Mouse (Mus musculus) left cerebral cortex, adult 11 months (tissue): ENCODE results near the gene Ncf4.

Experiments
- DNase-seq: peaks from one replicate; pipeline ENCODE4 v3.0.0; 2022; ENCODE audit warnings: low spot score

Gene Ncf4

GRCm38 (mm10) chr15:78244695-78245492 lies at the start of gene Ncf4:
Gene Ncf4 (plus strand): TSS chr15:78244801.
- DNase-seq: no peak

- DNase-seq: no peak
These were observed 49.3 kb upstream of the Ncf4 start for GRCm38 (mm10) chr15:78195096-78195880.

DNA sequence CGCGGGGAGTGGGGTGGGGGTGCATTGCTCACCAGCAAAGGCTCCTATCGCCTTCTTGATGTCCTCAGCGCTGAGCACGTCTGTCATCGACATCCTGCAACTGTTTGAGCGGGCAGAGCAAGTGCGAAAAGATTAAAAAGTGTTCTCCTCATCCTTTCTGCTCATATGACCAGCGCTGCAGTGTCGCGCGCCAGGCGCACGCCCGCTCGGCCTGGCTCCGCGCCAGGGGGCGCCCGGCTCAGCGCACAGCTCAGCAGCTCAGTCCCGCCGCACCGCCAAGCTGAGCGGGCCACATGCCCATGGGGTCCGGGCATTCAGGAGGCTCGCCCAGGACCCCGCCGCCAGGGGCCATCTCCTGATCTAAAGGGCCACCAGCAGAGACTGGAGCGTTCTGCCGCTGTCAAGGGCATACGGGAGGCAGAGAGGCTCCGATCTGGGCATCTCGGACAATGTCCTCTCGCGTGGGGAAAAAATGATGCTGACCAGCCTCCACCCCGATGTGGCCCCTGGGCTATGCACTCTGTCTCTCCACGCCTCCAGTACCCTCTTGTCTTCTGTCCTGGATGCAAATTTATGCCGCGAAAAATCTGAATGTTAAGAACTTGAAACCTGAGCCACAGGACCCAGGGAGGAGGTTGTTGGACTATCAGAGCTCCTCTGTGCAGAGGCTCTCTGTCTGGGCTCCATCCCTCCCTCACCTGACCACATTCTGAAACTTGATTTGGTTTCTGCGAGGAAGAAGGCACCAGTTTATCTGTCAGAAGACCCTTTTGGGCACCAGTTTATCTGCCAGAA lies 40.4 kb upstream of the Ncf4 start:
- no peak for DNase-seq

DNA sequence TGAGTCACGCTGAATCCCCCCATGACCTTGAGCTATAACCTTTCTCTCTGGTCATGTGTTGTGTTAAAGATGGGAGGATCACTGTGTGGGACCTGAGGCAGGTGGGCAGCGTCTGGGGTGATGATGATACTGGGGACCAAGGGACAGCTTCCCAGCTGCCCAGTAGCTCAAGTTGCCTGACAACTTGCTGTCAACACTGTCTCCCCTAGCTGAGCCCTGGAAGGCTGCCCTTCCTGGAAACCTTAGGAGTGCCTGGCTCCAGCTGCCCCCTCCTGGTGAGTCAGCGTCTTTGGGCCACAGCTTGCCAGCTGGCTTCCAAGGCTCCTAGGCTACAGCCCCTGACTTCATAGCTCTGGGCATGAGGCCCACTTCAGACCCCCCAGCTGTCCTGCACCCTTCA lies 39.4 kb upstream of the Ncf4 start:
- no peak for DNase-seq

- no peak for DNase-seq
These were observed 38.3 kb upstream of the Ncf4 start, which contains the start of gene Pvalb for GRCm38 (mm10) chr15:78206312-78206711. Gene Pvalb (minus strand): TSS chr15:78206400.

GRCm38 (mm10) chr15:78210203-78210602 lies 34.4 kb upstream of the Ncf4 start:
- no peak for DNase-seq

GRCm38 (mm10) chr15:78211367-78211766 lies 33.2 kb upstream of the Ncf4 start:
- no peak for DNase-seq

DNA sequence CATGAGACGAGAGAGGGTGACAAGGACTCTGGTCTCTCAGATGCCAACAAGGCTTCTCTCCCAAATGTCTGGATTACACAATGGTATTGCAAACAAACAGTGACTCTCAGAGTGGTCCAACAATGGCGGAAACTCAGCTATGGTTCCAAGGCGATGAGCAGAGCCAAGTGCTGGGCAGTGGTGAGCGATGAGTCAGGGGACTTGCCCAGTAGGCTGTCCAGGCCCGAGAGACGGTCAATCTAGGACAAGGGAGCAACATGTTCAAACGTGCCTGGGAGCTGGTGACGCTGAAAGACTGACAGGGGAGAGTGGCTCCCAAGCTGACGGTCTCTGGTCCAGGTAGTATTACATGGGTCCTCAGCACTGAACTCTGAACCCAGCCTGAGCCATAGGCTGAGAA lies 29.3 kb upstream of the Ncf4 start:
- DNase-seq: no peak

GRCm38 (mm10) chr15:78227816-78228215 lies 16.8 kb upstream of the Ncf4 start:
- DNase-seq: no peak

DNA sequence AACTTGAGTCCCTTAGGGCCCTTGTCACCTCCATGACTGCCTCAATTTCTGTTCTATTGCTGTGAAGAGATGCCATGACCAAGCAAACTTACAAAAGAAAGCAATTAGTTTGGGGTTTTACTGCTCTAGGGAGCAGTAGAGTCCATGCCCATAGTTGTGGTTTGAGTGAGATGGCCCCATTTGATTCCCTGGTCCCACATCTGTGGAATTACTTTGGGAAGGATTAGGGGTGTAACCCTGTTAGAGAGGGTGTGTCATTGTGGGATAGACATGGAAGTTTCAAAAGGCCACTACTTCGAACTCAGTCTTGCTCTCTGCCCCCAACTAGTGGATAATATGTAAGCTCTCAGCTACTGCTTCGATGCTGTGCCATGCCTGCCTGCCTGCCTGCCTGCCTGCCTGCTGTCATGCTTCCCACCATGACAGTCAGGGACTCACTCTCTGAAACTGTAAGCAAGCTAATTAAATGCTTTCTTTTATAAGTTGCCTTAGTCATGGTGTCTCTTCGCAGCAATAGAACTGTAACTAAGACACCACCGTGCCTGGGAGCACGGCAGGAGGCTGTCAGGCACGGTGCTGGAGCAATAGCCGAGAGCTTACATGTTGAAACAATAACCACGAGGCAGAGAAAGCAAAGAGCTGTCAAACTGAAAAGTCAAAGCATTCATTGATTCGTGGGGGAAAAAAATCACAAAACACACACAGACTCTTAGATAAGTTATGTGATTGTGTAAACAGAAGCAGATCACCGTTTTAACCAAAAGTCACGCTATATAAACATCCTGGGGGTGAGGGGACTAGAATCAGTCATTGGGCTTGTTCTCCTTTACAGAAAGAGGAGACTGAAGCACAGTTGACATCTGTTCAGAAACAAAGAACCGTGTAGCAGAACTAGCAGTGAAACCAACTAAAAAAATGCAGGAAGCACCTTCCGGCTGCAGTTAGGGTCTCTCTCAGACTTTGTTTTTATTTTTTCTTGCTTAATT lies 13.0 kb upstream of the Ncf4 start:
- no peak for DNase-seq

DNA sequence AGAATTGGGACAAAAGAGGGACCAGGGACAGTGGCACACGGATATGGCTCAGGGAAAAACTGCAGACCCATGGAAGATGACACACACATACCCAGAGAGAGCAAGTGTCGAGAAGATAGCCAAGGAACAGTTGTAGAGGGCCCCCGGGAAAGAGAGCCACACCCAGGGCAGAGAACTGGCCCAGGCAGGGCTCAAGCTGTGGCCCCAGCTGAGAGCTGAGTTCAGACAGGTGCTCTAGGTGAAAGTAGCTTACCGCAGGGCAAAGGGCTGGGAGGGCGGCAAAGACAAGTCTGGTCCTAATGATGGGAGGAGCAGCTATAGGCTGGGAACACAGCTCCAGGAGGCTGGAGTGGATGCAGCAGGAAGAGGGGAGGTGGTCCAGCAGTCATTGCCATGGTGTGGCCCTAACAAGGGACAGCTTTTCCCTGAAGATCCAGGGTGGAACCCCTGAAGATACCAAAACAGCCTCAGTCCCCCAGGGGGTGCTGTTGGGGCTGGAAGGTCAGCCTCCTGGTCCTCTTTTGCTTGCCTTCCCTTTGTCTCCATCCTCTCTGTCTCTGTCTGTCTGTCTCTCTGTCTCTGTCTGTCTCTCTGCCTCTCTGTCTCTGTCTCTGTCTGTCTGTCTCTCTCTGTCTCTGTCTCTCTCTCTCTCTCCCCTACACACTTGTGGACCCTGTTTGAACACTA lies 9.6 kb upstream of the Ncf4 start:
- DNase-seq: no peak

DNA sequence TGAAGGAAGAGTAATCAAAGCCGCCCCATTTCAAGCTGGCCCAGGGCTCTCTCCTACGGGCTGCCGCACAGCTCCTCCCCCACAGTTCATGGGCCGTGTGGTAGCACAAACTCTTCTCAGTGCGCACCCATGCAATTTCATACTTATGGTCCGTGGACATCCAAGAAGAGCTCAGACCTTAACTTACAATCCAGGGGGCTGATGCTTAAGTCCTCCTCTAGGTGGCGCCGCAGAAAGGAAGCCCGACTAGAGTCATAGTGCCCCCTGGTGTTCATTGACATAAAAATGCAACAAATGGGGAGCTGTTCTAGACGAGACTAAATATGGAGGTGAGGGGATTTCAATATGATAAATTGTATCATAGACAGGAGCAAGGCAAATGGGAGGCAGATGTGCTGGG lies 5.1 kb upstream of the Ncf4 start:
- peak; percentile 27 for DNase-seq

DNA sequence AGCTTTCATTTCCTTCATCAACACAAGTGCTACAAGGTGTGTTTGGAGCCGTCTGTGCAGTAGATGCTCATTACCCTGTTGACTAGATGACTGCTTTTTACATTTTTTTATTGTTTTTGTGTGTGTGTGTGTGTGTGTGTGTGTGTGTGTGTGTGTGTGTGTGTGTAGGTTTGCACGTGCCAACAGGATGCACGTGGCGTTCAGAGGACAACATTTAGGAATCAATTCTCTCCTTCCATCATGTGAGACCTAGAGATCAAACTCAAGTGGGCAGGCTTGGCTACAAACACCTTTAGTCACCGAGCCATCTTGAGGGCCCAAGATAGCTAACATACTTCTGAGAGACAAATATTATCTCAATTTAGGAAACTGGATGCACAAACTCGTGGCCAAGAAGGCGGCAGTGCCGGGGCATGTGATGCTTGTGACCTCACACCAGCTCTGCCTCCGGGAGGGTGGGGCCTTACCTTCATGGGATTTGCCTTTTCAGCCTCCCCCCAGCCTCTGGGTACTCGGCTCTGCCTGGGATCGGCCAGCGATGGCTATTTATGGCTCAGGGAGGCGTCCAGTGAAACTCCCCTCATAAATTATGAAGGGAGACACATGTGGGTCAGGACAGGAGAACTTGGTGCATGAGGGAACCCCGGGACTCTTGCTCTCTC lies 4.5 kb upstream of the Ncf4 start:
- no peak for DNase-seq

DNA sequence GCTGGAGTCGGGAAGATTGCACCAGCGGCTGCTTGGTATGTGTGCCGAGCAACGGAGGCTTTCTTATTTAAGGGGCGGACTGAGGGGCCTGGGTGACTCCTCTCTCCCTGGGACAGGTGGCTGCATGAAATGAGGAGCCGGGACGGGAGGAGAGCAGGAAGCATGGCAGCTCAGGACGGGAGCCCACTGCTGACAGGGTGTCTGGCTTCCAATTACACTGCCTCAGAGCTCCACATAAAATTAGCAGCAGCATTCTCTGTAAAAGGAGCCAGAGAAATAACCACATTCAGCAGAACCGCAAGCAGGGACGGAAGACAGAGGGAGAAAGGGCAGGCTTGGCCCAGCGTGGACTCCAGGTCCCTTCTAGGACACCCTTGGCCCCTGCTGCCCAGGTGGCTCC lies 3.3 kb upstream of the Ncf4 start:
- DNase-seq: no peak

- no peak for DNase-seq
These were observed 1.5 kb upstream of the Ncf4 start for GRCm38 (mm10) chr15:78243061-78243460.

- DNase-seq: no peak
These were observed 827 bp upstream of the Ncf4 start for GRCm38 (mm10) chr15:78243774-78244173.

GRCm38 (mm10) chr15:78246143-78247116 lies 1.8 kb downstream of the Ncf4 start:
- no peak for DNase-seq

- DNase-seq: no peak
These were observed 3.1 kb downstream of the Ncf4 start for GRCm38 (mm10) chr15:78247659-78248058.

GRCm38 (mm10) chr15:78248410-78248809 lies 3.8 kb downstream of the Ncf4 start:
- no peak for DNase-seq
